Comparison of ENCODE assay signal across 8 mouse cellular contexts in genomic region chr7:126780971-126781635, GRCm38 (mm10). TPM values are rescaled to one million over a fixed set of nuclear protein-coding genes. Genes with fewer than 3 reads are reported as not detected.
A peak's percentile ranks its signal among the peaks of the same experiment; 100 is the strongest.
DNase-seq lines count a peak whose midpoint lies in the region; ATAC-seq and TF ChIP-seq lines count a peak whose summit lies in the region.

TSS of gene Tbx6 (plus strand) at chr7:126781483.

- ATAC-seq in forebrain, embryonic 16.5 days, result no peak
- 0 out of 2 replicates have a peak, but pooled peaks have one; percentile 3 for ATAC-seq in limb, embryonic 12.5 days (ENCODE audit: insufficient number of reproducible peaks, insufficient read depth, low FRiP score, low TSS enrichment, low read depth)

- no peaks in the 10 kb centered on the region for H3K27me3 ChIP-seq in E14TG2a.4 (ENCODE audit: insufficient read depth, low read length)
- no peaks in the 10 kb centered on the region for H3K27me3 ChIP-seq in forebrain, embryonic 16.5 days (replicated peaks; ENCODE audit: control insufficient read depth, insufficient read depth, low read length)
- H3K27me3 ChIP-seq in limb, embryonic 12.5 days, result no peaks in the 10 kb centered on the region

- 6% methylated on average over 22 of the region's 22 CpGs for WGBS in forebrain, embryonic 16.5 days
- 8% methylated on average over 22 of the region's 22 CpGs for WGBS in limb, embryonic 12.5 days

- peak; percentile 60 for DNase-seq in cerebellum, adult 11 months
- no peak for DNase-seq in cerebellum, postnatal 4 days (ENCODE audit: low spot score in 2 of 2)
- peak; percentile 54 for DNase-seq in retina, embryonic 14.5 days (ENCODE audit: low spot score)
- no peak for DNase-seq in urinary bladder, adult 18-20 months (ENCODE audit: low spot score in 2 of 2)
- DNase-seq in layer of hippocampus, adult 8-10 months (ENCODE audit: low spot score in 2 of 2), result no peak

- H3K9me3 ChIP-seq in E14TG2a.4 (ENCODE audit: low read length), result no peaks in the 10 kb centered on the region
- no peaks in the 10 kb centered on the region for H3K9me3 ChIP-seq in forebrain, embryonic 16.5 days (ENCODE audit: control insufficient read depth, low read length)
- no peaks in the 10 kb centered on the region for H3K9me3 ChIP-seq in limb, embryonic 12.5 days

- peak within 1 kb of the TSS; percentile 86 for H3K27ac ChIP-seq in forebrain, embryonic 16.5 days (ENCODE audit: low read length)
- H3K27ac ChIP-seq in limb, embryonic 12.5 days, result peak within 1 kb of the TSS; percentile 76

- TF ChIP-seq CTCF in E14TG2a.4 (conservative IDR thresholded peaks at IDR 0.05; ENCODE audit: low read length), result no peak

- H3K9ac ChIP-seq in forebrain, embryonic 16.5 days (replicated peaks; ENCODE audit: low read depth, low read length), result peak within 1 kb of the TSS; percentile 68
- H3K9ac ChIP-seq in limb, embryonic 12.5 days (replicated peaks), result peak within 1 kb of the TSS; percentile 61

- peaks cover 59% of the 10 kb centered on the region for H3K36me3 ChIP-seq in E14TG2a.4 (ENCODE audit: insufficient read depth, low read length)
- H3K36me3 ChIP-seq in forebrain, embryonic 16.5 days (ENCODE audit: control insufficient read depth, insufficient read depth), result peaks cover 17% of the 10 kb centered on the region
- H3K36me3 ChIP-seq in limb, embryonic 12.5 days, result peaks cover 42% of the 10 kb centered on the region

- H3K4me2 ChIP-seq in forebrain, embryonic 16.5 days (ENCODE audit: low read length), result peak within 1 kb of the TSS; percentile 94
- peak within 1 kb of the TSS; percentile 91 for H3K4me2 ChIP-seq in limb, embryonic 12.5 days

- H3K4me3 ChIP-seq in E14TG2a.4 (replicated peaks; ENCODE audit: low read length), result peak within 1 kb of the TSS; percentile 55
- H3K4me3 ChIP-seq in forebrain, embryonic 16.5 days (replicated peaks; ENCODE audit: low read length), result peak within 1 kb of the TSS; percentile 50
- peak within 1 kb of the TSS; percentile 41 for H3K4me3 ChIP-seq in limb, embryonic 12.5 days (replicated peaks)

- peaks cover 82% of the 10 kb centered on the region for H3K4me1 ChIP-seq in E14TG2a.4 (replicated peaks; ENCODE audit: low read depth, low read length)
- peaks cover 42% of the 10 kb centered on the region for H3K4me1 ChIP-seq in forebrain, embryonic 16.5 days (replicated peaks; ENCODE audit: control insufficient read depth, insufficient read depth, low read length)
- peaks cover 41% of the 10 kb centered on the region for H3K4me1 ChIP-seq in limb, embryonic 12.5 days (replicated peaks)

RNA-seq across cellular contexts. Expression of gene Tbx6, which starts in this region (rescaled TPM):
- 0.73 and 0.86 TPM in 2 replicates for polyA plus RNA-seq in forebrain, embryonic 16.5 days (2015; fragmentation: Nextera tagmentation; extraction: Ambion mirVana)
- polyA plus RNA-seq in limb, embryonic 12.5 days (2016; fragmentation: Nextera tagmentation; extraction: Ambion mirVana), result 0.50 and 0.68 TPM in 2 replicates
- total RNA-seq in layer of hippocampus, adult 8-10 months (2022), result 1 to 10 TPM in 3 of 4 experiments, under 1 TPM in 1; 0.43 to 1.5 (median 1.2) TPM

Comparison
In these comparisons a context has a peak if more than half of its experiments do, and no peak if none do; other contexts are left out.
1. DNase-seq: peak in cerebellum, adult 11 months (single experiment) and retina, embryonic 14.5 days (single experiment); none in cerebellum, postnatal 4 days (0 of 2), urinary bladder, adult 18-20 months (0 of 2) and layer of hippocampus, adult 8-10 months (0 of 2).
2. Peak in ATAC-seq, H3K4me3 ChIP-seq, H3K27ac ChIP-seq, H3K9ac ChIP-seq and H3K4me2 ChIP-seq in limb, embryonic 12.5 days; RNA of the gene not detected or under 1 TPM.
3. Peak in every context shown above with its lines, with median percentiles within 50 percentile points of each other: H3K4me3 ChIP-seq.